Mouse (Mus musculus) layer of hippocampus, adult 9-11 months (tissue): ENCODE data around the gene St3gal4.

Experiments used
- DNase-seq: peaks from one replicate; pipeline ENCODE4 v3.0.0; 2022

The St3gal4 gene

GRCm38 (mm10) chr9:35105884-35106880 lies 12.9 kb downstream of the St3gal4 start:
- DNase-seq, result no peak

- no peak for DNase-seq
These were observed 13.6 kb downstream of the St3gal4 start for GRCm38 (mm10) chr9:35105438-35105837.

- DNase-seq, result peak; percentile 1
These were observed 14.4 kb downstream of the St3gal4 start for GRCm38 (mm10) chr9:35104711-35105110.

GRCm38 (mm10) chr9:35098762-35099161 lies 20.3 kb downstream of the St3gal4 start:
- peak; percentile 1 for DNase-seq

GRCm38 (mm10) chr9:35097901-35098300 lies 21.2 kb downstream of the St3gal4 start:
- no peak for DNase-seq

- DNase-seq, result no peak
These were observed 23.3 kb downstream of the St3gal4 start for GRCm38 (mm10) chr9:35095726-35096125.

- no peak for DNase-seq
These were observed 25.7 kb downstream of the St3gal4 start for GRCm38 (mm10) chr9:35093350-35093749.

GRCm38 (mm10) chr9:35092904-35093303 lies 26.2 kb downstream of the St3gal4 start:
- no peak for DNase-seq

- no peak for DNase-seq
These were observed 57.6 kb downstream of the St3gal4 start for GRCm38 (mm10) chr9:35061446-35061845.

- DNase-seq, result no peak
These were observed 59.2 kb downstream of the St3gal4 start for GRCm38 (mm10) chr9:35059881-35060280.

- no peak for DNase-seq
These were observed 60.3 kb downstream of the St3gal4 start for GRCm38 (mm10) chr9:35058596-35059354.

- no peak for DNase-seq
These were observed 60.9 kb downstream of the St3gal4 start for GRCm38 (mm10) chr9:35058186-35058585.

- DNase-seq, result no peak
These were observed 61.4 kb downstream of the St3gal4 start for GRCm38 (mm10) chr9:35057631-35058030.

GRCm38 (mm10) chr9:35056611-35057010 lies 62.5 kb downstream of the St3gal4 start:
- DNase-seq, result no peak

GRCm38 (mm10) chr9:35055528-35056330 lies 63.3 kb downstream of the St3gal4 start:
- no peak for DNase-seq

- no peak for DNase-seq
These were observed 65.4 kb downstream of the St3gal4 start for GRCm38 (mm10) chr9:35053669-35054068.

GRCm38 (mm10) chr9:35053081-35053480 lies 66.0 kb downstream of the St3gal4 start:
- DNase-seq, result no peak

GRCm38 (mm10) chr9:35052671-35053070 lies 66.4 kb downstream of the St3gal4 start:
- DNase-seq, result no peak

- DNase-seq, result no peak
These were observed 67.4 kb downstream of the St3gal4 start for GRCm38 (mm10) chr9:35051666-35052065.

- no peak for DNase-seq
These were observed 68.2 kb downstream of the St3gal4 start for GRCm38 (mm10) chr9:35050701-35051454.

- DNase-seq, result no peak
These were observed 69.1 kb downstream of the St3gal4 start for GRCm38 (mm10) chr9:35049891-35050527.

GRCm38 (mm10) chr9:35048449-35048848 lies 70.6 kb downstream of the St3gal4 start:
- no peak for DNase-seq
